Mouse (Mus musculus): ENCODE results near the gene Hmmr.

- TF ChIP-seq ZC3H11A (IDR thresholded peaks at IDR 0.05; ENCODE audit: borderline replicate concordance, low read depth, low read length) = no peak
- no peak for TF ChIP-seq MAFK (IDR thresholded peaks at IDR 0.05; ENCODE audit: insufficient read depth, low read depth, low read length)
Measured at GRCm38 (mm10) chr11:40755968-40756367, 22.7 kb upstream of the Hmmr start.

All from ES-E14 (cell line).